Mouse (Mus musculus) C2C12 (cell line): ENCODE results near the gene Cd27. TPM values are rescaled to one million over a fixed set of nuclear protein-coding genes. Genes with fewer than 3 reads are reported as not detected.
A peak's percentile ranks its signal among the peaks of the same experiment; 100 is the strongest.

Experiments used
- H3K27me3 ChIP-seq: one replicate; pipeline ENCODE4 v1.6.1; 2011; ENCODE audit not compliant: control insufficient read depth, insufficient read depth, insufficient read length
- H3K36me3 ChIP-seq: one replicate; pipeline ENCODE4 v1.6.1; 2011; ENCODE audit not compliant: control insufficient read depth, insufficient read depth
- H3K4me3 ChIP-seq: one replicate; pipeline ENCODE4 v1.5.1; 2011; ENCODE audit warnings: mild to moderate bottlenecking, control low read depth; ENCODE audit not compliant: poor library complexity, insufficient read depth, severe bottlenecking
- H3K79me2 ChIP-seq: one replicate; pipeline ENCODE4 v1.6.1; 2011; ENCODE audit not compliant: control insufficient read depth, insufficient read depth
- H3K79me3 ChIP-seq: one replicate; pipeline ENCODE4 v1.6.1; 2011; ENCODE audit warnings: low read depth, control low read depth
- H3ac ChIP-seq: one replicate; pipeline ENCODE3; 2011; ENCODE audit warnings: low read depth; ENCODE audit not compliant: control insufficient read depth, insufficient read length
- CEBPB ChIP-seq: IDR thresholded peaks from one replicate; pipeline ENCODE4 v1.6.1; 2011; ENCODE audit warnings: low read depth, mild to moderate bottlenecking, control low read depth, moderate library complexity
- CTCF ChIP-seq: IDR thresholded peaks from one replicate; pipeline ENCODE4 v1.5.1; 2011; ENCODE audit not compliant: control insufficient read depth, insufficient read depth, insufficient read length
- FOSL1 ChIP-seq: IDR thresholded peaks from one replicate; pipeline ENCODE4 v1.8.0; 2011; ENCODE audit warnings: mild to moderate bottlenecking, low read length; ENCODE audit not compliant: poor library complexity, insufficient read depth, severe bottlenecking
- MAX ChIP-seq: IDR thresholded peaks from one replicate; pipeline ENCODE4 v1.6.1; 2011; ENCODE audit warnings: mild to moderate bottlenecking, control low read depth
- MYOD1 ChIP-seq: IDR thresholded peaks from one replicate; pipeline ENCODE4 v1.6.1; 2011; ENCODE audit warnings: low read depth; ENCODE audit not compliant: control insufficient read depth, insufficient read length
- MYOG ChIP-seq: IDR thresholded peaks from one replicate; pipeline ENCODE4 v1.6.1; 2011; ENCODE audit not compliant: control insufficient read depth, insufficient read length; ENCODE audit errors: extremely low read depth
- USF1 ChIP-seq: IDR thresholded peaks from one replicate; pipeline ENCODE4 v1.6.1; 2011; ENCODE audit warnings: low read depth, mild to moderate bottlenecking, control low read depth, moderate library complexity
- microRNA-seq: library from miRNA; unstranded; fragments of <30 nt; microRNA quantifications from one replicate; pipeline ENCODE4, GENCODE M21; 2019; ENCODE audit warnings: borderline microRNAs expressed
- polyA plus RNA-seq: library from polyadenylated mRNA; unstranded; fragments of >200 nt; fragmentation: generic; extraction: Trizol; gene quantifications from one replicate; pipeline ENCODE4 v1.2.1, GENCODE M21; 2012; ENCODE audit warnings: missing spikeins

The Cd27 gene
- polyA plus RNA-seq, 1 experiment, result 0.07 TPM

- Histone ChIP-seq H3K36me3 (peaks cover 66% of the 10 kb centered on the region), H3K79me2 (peaks cover 71% of the 10 kb centered on the region), H3ac (peak overlapping the region; percentile 85), H3K4me3 (peak overlapping the region; percentile 74), H3K79me3 (peaks cover 39% of the 10 kb centered on the region), H3K27me3 (no peaks in the 10 kb centered on the region)
- no peak for TF ChIP-seq CTCF
- TF ChIP-seq MYOG, result no peak
- no peak for TF ChIP-seq MAX
- TF ChIP-seq USF1, result no peak
- no peak for TF ChIP-seq MYOD1
- TF ChIP-seq FOSL1, result no peak
- no peak for TF ChIP-seq CEBPB
Measured at GRCm38 (mm10) chr6:125190816-125191215, 46.0 kb downstream of the Cd27 start.

GRCm38 (mm10) chr6:125186203-125186602 is 50.6 kb downstream of the Cd27 start:
- Histone ChIP-seq H3K79me3 (peaks cover 20% of the 10 kb centered on the region), H3K4me3 (no peak overlapping the region), H3K79me2 (peaks cover 41% of the 10 kb centered on the region), H3K27me3 (no peaks in the 10 kb centered on the region), H3K36me3 (peaks cover 79% of the 10 kb centered on the region), H3ac (no peak overlapping the region)
- TF ChIP-seq USF1, result no peak
- no peak for TF ChIP-seq CTCF
- TF ChIP-seq CEBPB, result no peak
- TF ChIP-seq MYOG, result no peak
- no peak for TF ChIP-seq MYOD1
- no peak for TF ChIP-seq MAX
- no peak for TF ChIP-seq FOSL1

Small RNA genes lying within 50 kb of the gene (microRNA-seq; reads per million reads assigned to microRNA genes)
- 1.4 reads per million, percentile 32 among the genes with 10 or more reads in this experiment for gene Mir3098
- not detected for gene Mir8113

Other genes with a start within 250 kb of the Cd27 start
- 1.1 TPM for gene Pianp, start 240.3 kb downstream of the Cd27 start, polyA plus RNA-seq
- 27.8 TPM for gene Zfp384, start 227.9 kb downstream of the Cd27 start, polyA plus RNA-seq
- gene Ing4, start 197.2 kb downstream of the Cd27 start, polyA plus RNA-seq, result 23.6 TPM
- 0.91 TPM for gene Acrbp, start 187.3 kb downstream of the Cd27 start, polyA plus RNA-seq
- gene Lpar5, start 169.1 kb downstream of the Cd27 start, polyA plus RNA-seq, result not detected
- 99.7 TPM for gene Chd4, start 141.0 kb downstream of the Cd27 start, polyA plus RNA-seq
- 132 TPM for gene Nop2, start 105.1 kb downstream of the Cd27 start, polyA plus RNA-seq
- gene Iffo1, start 91.8 kb downstream of the Cd27 start, polyA plus RNA-seq, result 18.4 TPM
- gene Gapdh, start 70.5 kb downstream of the Cd27 start, polyA plus RNA-seq, result 7,334 TPM
- 78.7 TPM for gene Ncapd2, start 45.3 kb downstream of the Cd27 start, polyA plus RNA-seq
- 147 TPM for gene Mrpl51, start 45.2 kb downstream of the Cd27 start, polyA plus RNA-seq
- gene Vamp1, start 21.5 kb downstream of the Cd27 start, polyA plus RNA-seq, result 0.69 TPM
- gene Tapbpl, start 5.2 kb downstream of the Cd27 start, polyA plus RNA-seq, result 2.3 TPM
- 0.05 TPM for gene Tuba3a, start 49.0 kb upstream of the Cd27 start, polyA plus RNA-seq
- gene Ltbr, start 76.9 kb upstream of the Cd27 start, polyA plus RNA-seq, result 83.0 TPM
- 0.16 TPM for gene Scnn1a, start 83.6 kb upstream of the Cd27 start, polyA plus RNA-seq
- 65.4 TPM for gene Tnfrsf1a, start 112.4 kb upstream of the Cd27 start, polyA plus RNA-seq
- gene Plekhg6, start 143.8 kb upstream of the Cd27 start, polyA plus RNA-seq, result 0.09 TPM